Mouse (Mus musculus) small intestine, adult 2 months (tissue): Measurements from ENCODE around the gene Ptges2. TPM values are rescaled to one million over a fixed set of nuclear protein-coding genes. Genes with fewer than 3 reads are reported as not detected.
A peak's percentile ranks its signal among the peaks of the same experiment; 100 is the strongest.

Experiments used
- H3K27ac ChIP-seq: fragments of 200-500 bp; 2 replicates; pipeline ENCODE4 v1.5.1; 2012; ENCODE audit warnings: low read depth, low read length, control low read depth, inconsistent platforms; ENCODE audit not compliant: insufficient read depth
- H3K27me3 ChIP-seq: fragments of 200-500 bp; 2 replicates; pipeline ENCODE4 v1.6.1; 2012; ENCODE audit warnings: mild to moderate bottlenecking, moderate library complexity, low read length, inconsistent platforms; ENCODE audit not compliant: control insufficient read depth, insufficient read depth
- H3K36me3 ChIP-seq: fragments of 200-500 bp; 2 replicates; pipeline ENCODE4 v1.6.1; 2012; ENCODE audit warnings: mild to moderate bottlenecking, low read length, control low read depth, inconsistent platforms; ENCODE audit not compliant: control insufficient read depth, insufficient read depth
- H3K4me1 ChIP-seq: fragments of 200-500 bp; 2 replicates; pipeline ENCODE4 v1.6.1; 2012; ENCODE audit warnings: low read length, inconsistent platforms, mixed read lengths; ENCODE audit not compliant: control insufficient read depth, insufficient read depth, insufficient read length
- H3K4me3 ChIP-seq: fragments of 200-500 bp; 2 replicates; pipeline ENCODE4 v1.5.1; 2012; ENCODE audit warnings: low read depth, mild to moderate bottlenecking, control low read depth, inconsistent platforms, low read length, moderate library complexity
- CTCF ChIP-seq: fragments of 200-500 bp; IDR thresholded peaks from 2 replicates; pipeline ENCODE4 v1.5.1; 2012; ENCODE audit warnings: low read depth, mild to moderate bottlenecking, control low read depth, inconsistent platforms, low read length, moderate library complexity, mixed read lengths; ENCODE audit not compliant: insufficient replicate concordance, insufficient read length; ENCODE audit errors: extremely low read depth
- POLR2A ChIP-seq: fragments of 200-500 bp; IDR thresholded peaks from 2 replicates; pipeline ENCODE4 v1.6.1; 2012; ENCODE audit warnings: low read depth, mild to moderate bottlenecking, control low read depth, inconsistent platforms, low read length, moderate library complexity
- WGBS: fragments of 180-500 bp; shearing (Covaris S2); methylation state at CpG from one replicate; pipeline ENCODE4 v1.1.7; 2018; 5-methylcytosine and 5-hydroxymethylcytosine counted together
- polyA plus RNA-seq: library from polyadenylated mRNA; depleted of rRNA; stranded (reverse); fragments of >200 nt; gene quantifications from 2 replicates; pipeline ENCODE4 v1.2.3, GENCODE M21; 2012

Ptges2 gene
- polyA plus RNA-seq, 1 experiment, result 32.6 TPM

GRCm38 (mm10) chr2:32416556-32416955, 20.9 kb downstream of the Ptges2 start:
- Histone ChIP-seq H3K36me3 (peaks cover 69% of the 10 kb centered on the region), H3K4me1 (peaks cover 3% of the 10 kb centered on the region; the same call in 1 of the 2 replicates), H3K4me3 (no peak overlapping the region), H3K27ac (no peak overlapping the region), H3K27me3 (no peaks in the 10 kb centered on the region)
- 86% methylated on average over 2 of the region's 2 CpGs for WGBS
- TF ChIP-seq POLR2A (no peak), CTCF (no peak)

GRCm38 (mm10) chr2:32417486-32417885, 21.8 kb downstream of the Ptges2 start:
- TF ChIP-seq CTCF (no peak), POLR2A (no peak)
- Histone ChIP-seq H3K4me1 (peaks cover 9% of the 10 kb centered on the region), H3K4me3 (no peak overlapping the region), H3K27me3 (no peaks in the 10 kb centered on the region), H3K36me3 (peaks cover 69% of the 10 kb centered on the region), H3K27ac (no peak overlapping the region)
- WGBS, result 89% methylated on average over 8 of the region's 8 CpGs

- peak overlapping the region; percentile 33 for H3K27ac ChIP-seq
- peaks cover 15% of the 10 kb centered on the region for H3K4me1 ChIP-seq
- TF ChIP-seq POLR2A, result no peak
- no peak for TF ChIP-seq CTCF
- H3K27me3 ChIP-seq, result no peaks in the 10 kb centered on the region
- 48% methylated on average over 12 of the region's 12 CpGs for WGBS
- H3K4me3 ChIP-seq, result no peak overlapping the region
- peaks cover 69% of the 10 kb centered on the region for H3K36me3 ChIP-seq
Measured at GRCm38 (mm10) chr2:32418430-32419151, 22.9 kb downstream of the Ptges2 start.

GRCm38 (mm10) chr2:32419359-32419758, 23.7 kb downstream of the Ptges2 start:
- WGBS, result 53% methylated on average over 3 of the region's 3 CpGs
- Histone ChIP-seq H3K4me1 (peaks cover 18% of the 10 kb centered on the region), H3K27ac (peak overlapping the region; percentile 33), H3K4me3 (no peak overlapping the region), H3K36me3 (peaks cover 65% of the 10 kb centered on the region), H3K27me3 (no peaks in the 10 kb centered on the region)
- TF ChIP-seq CTCF, result no peak
- no peak for TF ChIP-seq POLR2A

GRCm38 (mm10) chr2:32420066-32420608, 24.4 kb downstream of the Ptges2 start:
- no peak overlapping the region for H3K27ac ChIP-seq

GRCm38 (mm10) chr2:32420647-32421046, 25.0 kb downstream of the Ptges2 start:
- no peak overlapping the region for H3K4me3 ChIP-seq
- H3K36me3 ChIP-seq, result peaks cover 53% of the 10 kb centered on the region
- peaks cover 28% of the 10 kb centered on the region for H3K4me1 ChIP-seq
- H3K27ac ChIP-seq, result no peak overlapping the region
- 73% methylated on average over 6 of the region's 6 CpGs for WGBS
- TF ChIP-seq CTCF (no peak), POLR2A (no peak)
- H3K27me3 ChIP-seq, result no peaks in the 10 kb centered on the region

More at GRCm38 (mm10) chr2:32420066-32420608, 24.4 kb downstream of the Ptges2 start:
- Histone ChIP-seq H3K27me3 (no peaks in the 10 kb centered on the region), H3K4me1 (peaks cover 25% of the 10 kb centered on the region), H3K36me3 (peaks cover 58% of the 10 kb centered on the region), H3K4me3 (no peak overlapping the region)
- WGBS, result 82% methylated on average over 12 of the region's 12 CpGs
- TF ChIP-seq POLR2A, result no peak
- TF ChIP-seq CTCF, result no peak

- Histone ChIP-seq H3K4me1 (peaks cover 31% of the 10 kb centered on the region), H3K27me3 (no peaks in the 10 kb centered on the region), H3K27ac (no peak overlapping the region), H3K4me3 (no peak overlapping the region), H3K36me3 (peaks cover 41% of the 10 kb centered on the region)
- 71% methylated on average over 6 of the region's 6 CpGs for WGBS
- TF ChIP-seq CTCF (no peak), POLR2A (no peak)
Measured at GRCm38 (mm10) chr2:32421851-32422251, 26.2 kb downstream of the Ptges2 start.
